Comparison of ENCODE assay signal across 27 mouse cellular contexts in the genomic region with DNA sequence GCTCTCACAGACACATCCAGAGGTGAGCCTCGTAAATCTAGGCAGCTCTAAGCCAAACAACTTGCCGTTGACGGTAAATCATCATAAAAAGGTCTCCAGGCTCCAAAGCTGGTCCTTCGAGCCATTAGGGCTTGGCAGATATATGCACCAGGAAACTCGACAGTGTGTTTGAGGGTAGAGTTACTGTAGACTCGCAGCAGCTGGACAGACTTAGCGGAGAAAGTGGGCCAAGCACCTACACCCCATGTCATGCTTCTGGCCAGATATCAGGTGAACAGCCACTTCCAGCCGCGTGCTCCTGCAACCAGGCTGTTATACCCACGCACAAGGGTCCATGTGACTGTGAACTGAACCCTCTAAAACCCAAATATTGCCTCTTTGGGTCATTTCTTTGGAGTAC. TPM values are rescaled to one million over a fixed set of nuclear protein-coding genes. Genes with fewer than 3 reads are reported as not detected.
DNase-seq lines count a peak whose midpoint lies in the region; ATAC-seq lines count a peak whose summit lies in the region.
"Had no signal": no experiment of that assay in that cellular context is flagged by ENCODE, and none has a peak within 500 bp of the region (broad histone marks: within the 10 kb centered on the region; RNA-seq: fewer than 3 reads in every experiment).

No protein-coding gene starts in this region.

- no peak overlapping the region for H3K4me3 ChIP-seq in kidney, embryonic 16.5 days (ENCODE audit: low read length)
- H3K4me3 ChIP-seq: embryonic facial prominence, embryonic 10.5 days; embryonic facial prominence, embryonic 12.5 days; forebrain, embryonic 13.5 days had no signal

- no peaks in the 10 kb centered on the region for H3K27me3 ChIP-seq in kidney, embryonic 16.5 days (ENCODE audit: insufficient read depth, low read length)
- H3K27me3 ChIP-seq: CH12.LX; embryonic facial prominence, embryonic 12.5 days; forebrain, embryonic 13.5 days; Patski had no signal

- no peaks in the 10 kb centered on the region for H3K9me3 ChIP-seq in kidney, embryonic 16.5 days (ENCODE audit: low read length)
- H3K9me3 ChIP-seq: embryonic facial prominence, embryonic 10.5 days; embryonic facial prominence, embryonic 12.5 days; forebrain, embryonic 13.5 days; G1E had no signal

- ATAC-seq in kidney, embryonic 16.5 days (ENCODE audit: low FRiP score, low TSS enrichment): no peak
- ATAC-seq: activated CD4-positive, CD25-positive, alpha-beta regulatory T cell, adult 4 months; CD4-positive, CD25-positive, alpha-beta regulatory T cell, adult 4 months; forebrain, embryonic 13.5 days; Patski had no signal

- peaks cover 24% of the 10 kb centered on the region for H3K4me1 ChIP-seq in kidney, embryonic 16.5 days (ENCODE audit: insufficient read depth, low read length)

- H3K27ac ChIP-seq in kidney, embryonic 16.5 days (ENCODE audit: low read length): 0 out of 2 replicates have a peak overlapping the region, but pooled peaks have one; percentile 6
- H3K27ac ChIP-seq: embryonic facial prominence, embryonic 10.5 days; embryonic facial prominence, embryonic 12.5 days; forebrain, embryonic 13.5 days had no signal

- no peak overlapping the region for H3K4me2 ChIP-seq in kidney, embryonic 16.5 days (replicated peaks; ENCODE audit: low read depth, low read length)
- H3K4me2 ChIP-seq: embryonic facial prominence, embryonic 12.5 days; forebrain, embryonic 13.5 days had no signal

- DNase-seq in gastrocnemius, adult 18-20 months (ENCODE audit: low spot score): peak; percentile 56
- DNase-seq in gastrocnemius, postnatal 36 days: no peak
- DNase-seq in gastrocnemius, postnatal 14 days: peak; percentile 29
- DNase-seq in gastrocnemius, postnatal 4 days (ENCODE audit: low spot score in 2 of 2): no peak
- no peak for DNase-seq in kidney, adult 18-20 months
- DNase-seq in gastrocnemius, postnatal 25 days: peak; percentile 29
- DNase-seq in heart, postnatal 25 days (ENCODE audit: low spot score): no peak
- DNase-seq: adrenal gland, adult 8-10 months; adrenal gland, postnatal 14 days; adrenal gland, postnatal 36 days; B cell, adult 2 months; cerebellum, adult 11-12 months; cerebellum, adult 2 months; cerebellum, adult 9-10 months; cerebellum, postnatal 10 days; cerebellum, postnatal 25 days had no signal

- H3K9ac ChIP-seq in kidney, embryonic 16.5 days (replicated peaks; ENCODE audit: low read length): no peak overlapping the region
- H3K9ac ChIP-seq: embryonic facial prominence, embryonic 12.5 days; forebrain, embryonic 13.5 days had no signal

- WGBS in kidney, embryonic 16.5 days: 25% methylated on average over 10 of the region's 10 CpGs

- H3K36me3 ChIP-seq in kidney, embryonic 16.5 days (ENCODE audit: insufficient read depth, low read length): peaks cover 47% of the 10 kb centered on the region

- intact Hi-C loops in gastrocnemius, postnatal 36 days (cut with DNase I): no loop called here
- intact Hi-C loops in gastrocnemius, postnatal 14 days (cut with DNase I; ENCODE audit: low total_unique reads): no loop called here
- intact Hi-C loops in heart, postnatal 25 days (cut with DNase I): no loop called here

RNA-seq across cellular contexts. Expression of gene Pars2, which starts 4.8 kb away (rescaled TPM):
- total RNA-seq in gastrocnemius, adult 18-20 months (2021): 1 to 10 TPM; 2.4 to 3.4 TPM
- 1 to 10 TPM; 1.3 to 1.7 TPM for total RNA-seq in gastrocnemius, postnatal 36 days (2021)
- total RNA-seq in gastrocnemius, postnatal 14 days (2021): 1 to 10 TPM; 2.6 to 2.9 TPM
- 1 to 10 TPM; 5.2 to 6.4 TPM for total RNA-seq in gastrocnemius, postnatal 4 days (2021)
- polyA plus RNA-seq in kidney, embryonic 16.5 days (2015; fragmentation: Nextera tagmentation; extraction: Ambion mirVana): 16.0 and 17.9 TPM in 2 replicates
- 1 to 10 TPM; 1.7 to 1.8 TPM for total RNA-seq in gastrocnemius, postnatal 25 days (2021)
- 1 to 10 TPM; 4.2 to 5.6 TPM for total RNA-seq in heart, postnatal 25 days (2021)

RNA-seq across cellular contexts. Expression of gene Ttc4, which starts 23.1 kb away (rescaled TPM):
- 10 to 100 TPM; 26.1 to 27.5 TPM for total RNA-seq in gastrocnemius, adult 18-20 months (2021)
- total RNA-seq in gastrocnemius, postnatal 36 days (2021): 10 to 100 TPM; 21.6 to 24.4 TPM
- 10 to 100 TPM; 22.3 to 24.8 TPM for total RNA-seq in gastrocnemius, postnatal 14 days (2021)
- 10 to 100 TPM; 28.8 to 32.3 TPM for total RNA-seq in gastrocnemius, postnatal 4 days (2021)
- 126 and 139 TPM in 2 replicates for polyA plus RNA-seq in kidney, embryonic 16.5 days (2015; fragmentation: Nextera tagmentation; extraction: Ambion mirVana)
- total RNA-seq in gastrocnemius, postnatal 25 days (2021): 10 to 100 TPM; 24.7 to 28.6 TPM
- 10 to 100 TPM; 17.0 to 17.3 TPM for total RNA-seq in heart, postnatal 25 days (2021)

RNA-seq across cellular contexts. Expression of gene Ttc22, which starts 33.4 kb away (rescaled TPM):
- under 1 TPM in 1 of 2 experiments, not detected in 1; 0.09 TPM for total RNA-seq in gastrocnemius, adult 18-20 months (2021)
- total RNA-seq in gastrocnemius, postnatal 36 days (2021): not detected
- total RNA-seq in gastrocnemius, postnatal 14 days (2021): under 1 TPM; 0.09 to 0.10 TPM
- total RNA-seq in gastrocnemius, postnatal 4 days (2021): under 1 TPM; 0.29 to 0.44 TPM
- polyA plus RNA-seq in kidney, embryonic 16.5 days (2015; fragmentation: Nextera tagmentation; extraction: Ambion mirVana): 6.7 and 7.1 TPM in 2 replicates
- total RNA-seq in gastrocnemius, postnatal 25 days (2021): not detected
- under 1 TPM in 1 of 2 experiments, not detected in 1; 0.08 TPM for total RNA-seq in heart, postnatal 25 days (2021)
- total RNA-seq: adrenal gland, postnatal 14 days; adrenal gland, postnatal 36 days; CH12.LX; G1E had no signal
- polyA plus RNA-seq: activated CD4-positive, CD25-positive, alpha-beta regulatory T cell, adult 4 months; CD4-positive, CD25-positive, alpha-beta regulatory T cell, adult 4 months; embryonic facial prominence, embryonic 10.5 days; G1E had no signal

RNA-seq across cellular contexts. Expression of gene Lexm, which starts 38.6 kb away (rescaled TPM):
- total RNA-seq in gastrocnemius, adult 18-20 months (2021): not detected
- total RNA-seq in gastrocnemius, postnatal 36 days (2021): not detected
- total RNA-seq in gastrocnemius, postnatal 14 days (2021): not detected
- total RNA-seq in gastrocnemius, postnatal 4 days (2021): not detected
- polyA plus RNA-seq in kidney, embryonic 16.5 days (2015; fragmentation: Nextera tagmentation; extraction: Ambion mirVana): not detected in 2 replicates
- total RNA-seq in gastrocnemius, postnatal 25 days (2021): not detected
- not detected for total RNA-seq in heart, postnatal 25 days (2021)
- total RNA-seq: adrenal gland, adult 18-20 months; adrenal gland, adult 8-10 months; adrenal gland, postnatal 14 days; adrenal gland, postnatal 36 days; G1E had no signal
- polyA plus RNA-seq: activated CD4-positive, CD25-positive, alpha-beta regulatory T cell, adult 4 months; embryonic facial prominence, embryonic 14.5 days; forebrain, embryonic 13.5 days; G1E; Patski had no signal

Comparison
In these comparisons a context has a peak if more than half of its experiments do, and no peak if none do; other contexts are left out.
1. DNase-seq: peak in gastrocnemius, adult 18-20 months (single experiment), gastrocnemius, postnatal 14 days (single experiment) and gastrocnemius, postnatal 25 days (single experiment); none in gastrocnemius, postnatal 36 days (0 of 2), gastrocnemius, postnatal 4 days (0 of 2), kidney, adult 18-20 months (single experiment) and heart, postnatal 25 days (single experiment).